Mouse (Mus musculus) heart, embryonic 15.5 days (tissue): ENCODE data around the gene Fkbp9. TPM values are rescaled to one million over a fixed set of nuclear protein-coding genes. Genes with fewer than 3 reads are reported as not detected.

Experiments used
- ATAC-seq: fragments of 200-750 bp; cut with Nextera tagmentation; replicated peaks from 2 replicates; pipeline ENCODE4 v1.8.0; 2017; ENCODE audit warnings: low read depth, moderate TSS enrichment; ENCODE audit not compliant: insufficient number of reproducible peaks, insufficient read depth, low FRiP score
- H3K27ac ChIP-seq: fragments of 300-500 bp; sonication (generic); 2 replicates; pipeline ENCODE4 v1.5.1; 2015; ENCODE audit warnings: mild to moderate bottlenecking, inconsistent platforms
- H3K27me3 ChIP-seq: fragments of 300-500 bp; sonication (generic); 2 replicates; pipeline ENCODE4 v1.6.1; 2015; ENCODE audit warnings: inconsistent platforms
- H3K36me3 ChIP-seq: fragments of 300-500 bp; sonication (generic); 2 replicates; pipeline ENCODE4 v1.6.1; 2015; ENCODE audit warnings: mild to moderate bottlenecking, inconsistent platforms
- H3K4me1 ChIP-seq: fragments of 300-500 bp; sonication (generic); replicated peaks from 2 replicates; pipeline ENCODE4 v1.6.1; 2015; ENCODE audit warnings: inconsistent platforms
- H3K4me2 ChIP-seq: fragments of 300-500 bp; sonication (generic); 2 replicates; pipeline ENCODE4 v1.6.1; 2015; ENCODE audit warnings: inconsistent platforms, mild to moderate bottlenecking, moderate library complexity
- H3K4me3 ChIP-seq: fragments of 300-500 bp; sonication (generic); 2 replicates; pipeline ENCODE4 v1.5.1; 2015; ENCODE audit warnings: mild to moderate bottlenecking, inconsistent platforms
- H3K9ac ChIP-seq: fragments of 300-500 bp; sonication (generic); 2 replicates; pipeline ENCODE4 v1.6.1; 2015; ENCODE audit warnings: mild to moderate bottlenecking, inconsistent platforms
- H3K9me3 ChIP-seq: fragments of 300-500 bp; sonication (generic); replicated peaks from 2 replicates; pipeline ENCODE4 v1.6.1; 2016; ENCODE audit warnings: inconsistent platforms
- WGBS: fragments of 180-500 bp; shearing (Covaris S2); methylation state at CpG from one replicate; pipeline ENCODE4 v1.1.7; 2015; ENCODE audit warnings: mixed read lengths; 5-methylcytosine and 5-hydroxymethylcytosine counted together
- polyA plus RNA-seq: library from polyadenylated mRNA; unstranded; fragments of >200 nt; fragmentation: Nextera tagmentation; extraction: Ambion mirVana; gene quantifications from 2 replicates; pipeline ENCODE4 v1.2.1, GENCODE M21; 2015

Fkbp9 gene
- polyA plus RNA-seq, 1 experiment from 2014 or later: 129 TPM

- Histone ChIP-seq H3K4me1 (no peaks in the 10 kb centered on the region), H3K9me3 (no peaks in the 10 kb centered on the region), H3K36me3 (no peaks in the 10 kb centered on the region), H3K4me2 (no peak overlapping the region), H3K27ac (no peak overlapping the region), H3K4me3 (no peak overlapping the region), H3K27me3 (no peaks in the 10 kb centered on the region), H3K9ac (no peak overlapping the region)
- WGBS: 65% methylated on average over 2 of the region's 2 CpGs
- no peak for ATAC-seq
Observed at GRCm38 (mm10) chr6:56806195-56806594, 25.7 kb upstream of the Fkbp9 start.

GRCm38 (mm10) chr6:56808656-56809055 is 23.2 kb upstream of the Fkbp9 start:
- Histone ChIP-seq H3K27me3 (no peaks in the 10 kb centered on the region), H3K36me3 (no peaks in the 10 kb centered on the region), H3K4me3 (no peak overlapping the region), H3K4me2 (no peak overlapping the region), H3K27ac (no peak overlapping the region), H3K9me3 (no peaks in the 10 kb centered on the region), H3K4me1 (no peaks in the 10 kb centered on the region), H3K9ac (no peak overlapping the region)
- WGBS: 11% methylated on average over 3 of the region's 3 CpGs
- 0 out of 2 replicates have a peak, but pooled peaks have one; percentile 67 for ATAC-seq

- no peak overlapping the region for H3K4me3 ChIP-seq
- no peaks in the 10 kb centered on the region for H3K36me3 ChIP-seq
- no peaks in the 10 kb centered on the region for H3K4me1 ChIP-seq
- no peaks in the 10 kb centered on the region for H3K9me3 ChIP-seq
- no peak overlapping the region for H3K4me2 ChIP-seq
- H3K27ac ChIP-seq: no peak overlapping the region
- WGBS: 49% methylated on average over 2 of the region's 2 CpGs
- no peak overlapping the region for H3K9ac ChIP-seq
- no peaks in the 10 kb centered on the region for H3K27me3 ChIP-seq
- no peak for ATAC-seq
Observed at GRCm38 (mm10) chr6:56813332-56813731, 18.5 kb upstream of the Fkbp9 start.

- 69% methylated on average over 5 of the region's 5 CpGs for WGBS
- no peaks in the 10 kb centered on the region for H3K4me1 ChIP-seq
- H3K27ac ChIP-seq: no peak overlapping the region
- no peak overlapping the region for H3K9ac ChIP-seq
- no peak overlapping the region for H3K4me2 ChIP-seq
- no peaks in the 10 kb centered on the region for H3K36me3 ChIP-seq
- H3K4me3 ChIP-seq: no peak overlapping the region
- H3K27me3 ChIP-seq: no peaks in the 10 kb centered on the region
- no peak for ATAC-seq
- no peaks in the 10 kb centered on the region for H3K9me3 ChIP-seq
Observed at GRCm38 (mm10) chr6:56818436-56819123, 13.3 kb upstream of the Fkbp9 start.

- no peaks in the 10 kb centered on the region for H3K27me3 ChIP-seq
- H3K36me3 ChIP-seq: no peaks in the 10 kb centered on the region
- H3K9ac ChIP-seq: no peak overlapping the region
- H3K4me3 ChIP-seq: no peak overlapping the region
- no peaks in the 10 kb centered on the region for H3K9me3 ChIP-seq
- WGBS: 71% methylated on average over 2 of the region's 2 CpGs
- H3K4me2 ChIP-seq: no peak overlapping the region
- no peak for ATAC-seq
- no peak overlapping the region for H3K27ac ChIP-seq
- no peaks in the 10 kb centered on the region for H3K4me1 ChIP-seq
Observed at GRCm38 (mm10) chr6:56819124-56819487, 12.8 kb upstream of the Fkbp9 start.

GRCm38 (mm10) chr6:56825657-56826056 is 6.2 kb upstream of the Fkbp9 start:
- no peak overlapping the region for H3K4me3 ChIP-seq
- no peak overlapping the region for H3K9ac ChIP-seq
- no peaks in the 10 kb centered on the region for H3K4me1 ChIP-seq
- no peak overlapping the region for H3K27ac ChIP-seq
- 57% methylated on average over 3 of the region's 3 CpGs for whole genome bisulfite sequencing
- no peaks in the 10 kb centered on the region for H3K36me3 ChIP-seq
- H3K4me2 ChIP-seq: no peak overlapping the region
- no peaks in the 10 kb centered on the region for H3K9me3 ChIP-seq
- ATAC-seq: no peak
- no peaks in the 10 kb centered on the region for H3K27me3 ChIP-seq

- WGBS: under 1% methylated on average over 15 of the region's 15 CpGs
Observed at GRCm38 (mm10) chr6:56832407-56832796, 543 bp downstream of the Fkbp9 start.

GRCm38 (mm10) chr6:56832830-56833229 is 971 bp downstream of the Fkbp9 start:
- peaks cover 5% of the 10 kb centered on the region; the same call in 1 of the 2 replicates for H3K4me1 ChIP-seq
- ATAC-seq: no peak
- no peaks in the 10 kb centered on the region for H3K9me3 ChIP-seq
- peak overlapping the region; percentile 27; the same call in 1 of the 2 replicates for H3K9ac ChIP-seq
- 0 out of 2 replicates have a peak, but pooled peaks cover 6% of the 10 kb centered on the region for H3K36me3 ChIP-seq
- H3K27me3 ChIP-seq: no peaks in the 10 kb centered on the region
- peak overlapping the region; percentile 87 for H3K4me3 ChIP-seq
- no peak overlapping the region for H3K27ac ChIP-seq
- peak overlapping the region; percentile 83 for H3K4me2 ChIP-seq

More at GRCm38 (mm10) chr6:56832407-56832796, 543 bp downstream of the Fkbp9 start:
- Histone ChIP-seq H3K27ac (peak overlapping the region; percentile 91), H3K4me2 (peak overlapping the region; percentile 83), H3K9me3 (no peaks in the 10 kb centered on the region), H3K4me3 (peak overlapping the region; percentile 87), H3K27me3 (no peaks in the 10 kb centered on the region), H3K4me1 (peaks cover 5% of the 10 kb centered on the region; the same call in 1 of the 2 replicates), H3K36me3 (0 out of 2 replicates have a peak, but pooled peaks cover 6% of the 10 kb centered on the region), H3K9ac (peak overlapping the region; percentile 88)
- no peak for ATAC-seq

GRCm38 (mm10) chr6:56834769-56835168 is 2.9 kb downstream of the Fkbp9 start:
- H3K9ac ChIP-seq: no peak overlapping the region
- H3K4me1 ChIP-seq: peaks cover 5% of the 10 kb centered on the region; the same call in 1 of the 2 replicates
- no peak overlapping the region for H3K4me3 ChIP-seq
- no peak for ATAC-seq
- no peak overlapping the region for H3K27ac ChIP-seq
- H3K27me3 ChIP-seq: no peaks in the 10 kb centered on the region
- no peaks in the 10 kb centered on the region for H3K9me3 ChIP-seq
- WGBS: 70% methylated on average over 5 of the region's 5 CpGs
- H3K4me2 ChIP-seq: no peak overlapping the region
- H3K36me3 ChIP-seq: 0 out of 2 replicates have a peak, but pooled peaks cover 6% of the 10 kb centered on the region

GRCm38 (mm10) chr6:56835532-56835931 is 3.7 kb downstream of the Fkbp9 start:
- Histone ChIP-seq H3K36me3 (0 out of 2 replicates have a peak, but pooled peaks cover 6% of the 10 kb centered on the region), H3K4me3 (no peak overlapping the region), H3K4me2 (no peak overlapping the region), H3K27ac (no peak overlapping the region), H3K4me1 (peaks cover 5% of the 10 kb centered on the region; the same call in 1 of the 2 replicates), H3K9me3 (no peaks in the 10 kb centered on the region), H3K27me3 (no peaks in the 10 kb centered on the region), H3K9ac (no peak overlapping the region)
- ATAC-seq: no peak
- 87% methylated on average over 10 of the region's 10 CpGs for WGBS

- 95% methylated on average over 12 of the region's 12 CpGs for WGBS
- no peak overlapping the region for H3K9ac ChIP-seq
- H3K27me3 ChIP-seq: no peaks in the 10 kb centered on the region
- H3K36me3 ChIP-seq: 0 out of 2 replicates have a peak, but pooled peaks cover 6% of the 10 kb centered on the region
- no peaks in the 10 kb centered on the region for H3K9me3 ChIP-seq
- no peak for ATAC-seq
- no peak overlapping the region for H3K4me2 ChIP-seq
- no peak overlapping the region for H3K27ac ChIP-seq
- H3K4me1 ChIP-seq: peaks cover 5% of the 10 kb centered on the region; the same call in 1 of the 2 replicates
- no peak overlapping the region for H3K4me3 ChIP-seq
Observed at GRCm38 (mm10) chr6:56837166-56837565, 5.3 kb downstream of the Fkbp9 start.

GRCm38 (mm10) chr6:56837621-56838020 is 5.8 kb downstream of the Fkbp9 start:
- H3K4me3 ChIP-seq: no peak overlapping the region
- no peak for ATAC-seq
- H3K36me3 ChIP-seq: 0 out of 2 replicates have a peak, but pooled peaks cover 6% of the 10 kb centered on the region
- H3K4me2 ChIP-seq: no peak overlapping the region
- peaks cover 5% of the 10 kb centered on the region; the same call in 1 of the 2 replicates for H3K4me1 ChIP-seq
- 86% methylated on average over 3 of the region's 3 CpGs for WGBS
- H3K9me3 ChIP-seq: no peaks in the 10 kb centered on the region
- no peak overlapping the region for H3K9ac ChIP-seq
- no peaks in the 10 kb centered on the region for H3K27me3 ChIP-seq
- no peak overlapping the region for H3K27ac ChIP-seq
